Comparison of ENCODE assay signal across 16 mouse cellular contexts in genomic region chr14:121263912-121264311, GRCm38 (mm10).
"Had no signal": no experiment of that assay in that cellular context is flagged by ENCODE, and none has a peak within 500 bp of the region (broad histone marks: within the 10 kb centered on the region; RNA-seq: fewer than 3 reads in every experiment).

No protein-coding gene starts in this region.

- H3K9me3 ChIP-seq: limb, embryonic 12.5 days; liver, embryonic 15.5 days; midbrain, embryonic 10.5 days; neural tube, embryonic 15.5 days had no signal

- H3K4me1 ChIP-seq: limb, embryonic 12.5 days; neural tube, embryonic 15.5 days had no signal

- H3K27me3 ChIP-seq: limb, embryonic 12.5 days; liver, embryonic 15.5 days; neural tube, embryonic 15.5 days had no signal

- H3K9ac ChIP-seq: limb, embryonic 12.5 days; liver, embryonic 15.5 days; lung, embryonic 14.5 days; neural tube, embryonic 15.5 days had no signal

- DNase-seq: kidney, postnatal 36 days; layer of hippocampus, adult 9-11 months; layer of hippocampus, postnatal 36 days; lung, embryonic 14.5 days; lung, postnatal 4 days; midbrain, embryonic 14.5 days; right cerebral cortex, adult 18-20 months; right cerebral cortex, postnatal 25 days; thymus, adult 18-20 months; thymus, postnatal 14 days had no signal

- H3K4me2 ChIP-seq: limb, embryonic 12.5 days; liver, embryonic 15.5 days; lung, embryonic 14.5 days; neural tube, embryonic 15.5 days had no signal

- H3K27ac ChIP-seq: kidney, postnatal 0 days; limb, embryonic 12.5 days; liver, embryonic 15.5 days; midbrain, embryonic 10.5 days; neural tube, embryonic 15.5 days had no signal

- H3K4me3 ChIP-seq: limb, embryonic 12.5 days; liver, embryonic 15.5 days; midbrain, embryonic 10.5 days; myocyte; neural tube, embryonic 15.5 days had no signal

- H3K36me3 ChIP-seq: liver, embryonic 15.5 days had no signal
